Mouse (Mus musculus) liver, postnatal 0 days (tissue): ENCODE measurements around the gene Srpk2. TPM values are rescaled to one million over a fixed set of nuclear protein-coding genes. Genes with fewer than 3 reads are reported as not detected.
A peak's percentile ranks its signal among the peaks of the same experiment; 100 is the strongest.

Source experiments
- ATAC-seq: fragments of 200-750 bp; cut with Nextera tagmentation; 2 replicates; pipeline ENCODE4 v1.8.0; 2017; ENCODE audit warnings: mild to moderate bottlenecking, moderate library complexity
- DNase-seq: peaks from one replicate; pipeline ENCODE4 v3.0.0-alpha.2; 2016
- H3K27ac ChIP-seq: fragments of 300-500 bp; sonication (generic); 2 replicates; pipeline ENCODE4 v1.5.1; 2014; ENCODE audit warnings: antibody characterized with exemption, moderate library complexity, mild to moderate bottlenecking, low read depth
- H3K27me3 ChIP-seq: fragments of 300-500 bp; sonication (generic); 2 replicates; pipeline ENCODE4 v1.6.1; 2014; ENCODE audit warnings: low read length, control low read depth, mixed read lengths; ENCODE audit not compliant: insufficient read depth
- H3K36me3 ChIP-seq: fragments of 300-500 bp; sonication (generic); replicated peaks from 2 replicates; pipeline ENCODE4 v1.6.1; 2014; ENCODE audit warnings: mild to moderate bottlenecking, control low read depth, low read length, moderate library complexity, mixed read lengths; ENCODE audit not compliant: insufficient read depth
- H3K4me1 ChIP-seq: fragments of 300-500 bp; sonication (generic); 2 replicates; pipeline ENCODE4 v1.6.1; 2014; ENCODE audit warnings: antibody characterized with exemption, mild to moderate bottlenecking, control low read depth; ENCODE audit not compliant: insufficient read depth
- H3K4me2 ChIP-seq: fragments of 300-500 bp; sonication (generic); 2 replicates; pipeline ENCODE4 v1.6.1; 2014; ENCODE audit warnings: low read depth, mild to moderate bottlenecking, low read length, moderate library complexity, mixed read lengths
- H3K4me3 ChIP-seq: fragments of 300-500 bp; sonication (generic); 2 replicates; pipeline ENCODE4 v1.5.1; 2014; ENCODE audit warnings: low read depth, low read length
- H3K9ac ChIP-seq: fragments of 300-500 bp; sonication (generic); replicated peaks from 2 replicates; pipeline ENCODE4 v1.6.1; 2014; ENCODE audit warnings: mild to moderate bottlenecking, moderate library complexity
- H3K9me3 ChIP-seq: fragments of 300-500 bp; sonication (generic); 2 replicates; pipeline ENCODE4 v1.6.1; 2016; ENCODE audit warnings: mild to moderate bottlenecking, control low read depth, low read length, mixed read lengths
- CTCF ChIP-seq: sonication (generic); IDR thresholded peaks from 2 replicates; pipeline ENCODE4 v1.5.1; 2016; ENCODE audit warnings: antibody characterized with exemption, low read depth
- EP300 ChIP-seq: IDR thresholded peaks from 2 replicates; pipeline ENCODE4 v1.6.1; 2016; ENCODE audit warnings: antibody characterized with exemption, low read depth, mild to moderate bottlenecking
- WGBS: fragments of 180-500 bp; shearing (Covaris S2); extraction: QIAGEN DNeasy Blood & Tissue Kit; methylation state at CpG from one replicate; pipeline ENCODE4 v1.1.7; 2014; ENCODE audit not compliant: insufficient replicate concordance; 5-methylcytosine and 5-hydroxymethylcytosine counted together
- polyA plus RNA-seq: library from polyadenylated mRNA; unstranded; fragments of >200 nt; fragmentation: Nextera tagmentation; extraction: Ambion mirVana; gene quantifications from 2 replicates; pipeline ENCODE4 v1.2.1, GENCODE M21; 2015

Srpk2 gene
- polyA plus RNA-seq, 1 experiment from 2014 or later: 10.9 TPM

DNA sequence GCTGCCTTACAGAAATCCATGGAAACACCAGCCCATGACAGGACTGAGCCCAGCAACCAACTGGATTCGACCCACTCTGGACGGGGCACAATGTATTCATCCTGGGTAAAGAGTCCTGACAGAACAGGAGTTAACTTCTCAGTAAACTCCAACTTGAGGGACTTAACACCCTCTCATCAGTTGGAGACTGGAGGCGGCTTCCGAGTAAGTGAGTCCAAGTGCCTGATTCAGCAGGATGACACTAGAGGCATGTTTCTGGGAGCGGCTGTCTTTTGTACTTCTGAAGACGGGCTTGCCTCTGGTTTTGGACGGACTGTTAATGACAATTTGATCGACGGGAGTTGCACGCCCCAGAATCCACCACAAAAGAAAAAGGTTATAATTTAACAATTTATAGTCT, 186.5 kb downstream of the Srpk2 start:
- H3K36me3 ChIP-seq: peaks cover 88% of the 10 kb centered on the region

DNA sequence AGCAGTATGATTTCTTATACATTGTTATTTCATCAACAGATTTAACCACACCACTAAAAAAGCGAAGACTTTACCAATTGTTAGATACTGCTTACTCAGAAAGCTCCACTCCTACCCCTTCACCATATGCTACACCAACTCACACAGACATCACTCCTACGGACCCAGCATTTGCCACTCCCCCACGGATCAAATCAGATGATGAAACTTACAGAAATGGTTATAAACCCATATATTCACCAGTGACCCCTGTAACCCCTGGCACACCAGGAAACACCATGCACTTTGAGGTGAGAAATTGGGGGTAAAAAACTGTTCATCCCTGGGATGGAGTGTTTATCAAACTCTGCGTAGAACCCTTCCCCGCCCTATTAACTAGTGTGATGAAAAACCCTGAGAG, 187.5 kb downstream of the Srpk2 start:
- TF ChIP-seq CTCF (no peak), EP300 (no peak)
- Histone ChIP-seq H3K27ac (no peak overlapping the region), H3K4me2 (no peak overlapping the region), H3K9me3 (no peaks in the 10 kb centered on the region), H3K4me1 (no peaks in the 10 kb centered on the region), H3K27me3 (no peaks in the 10 kb centered on the region), H3K4me3 (no peak overlapping the region), H3K36me3 (peaks cover 88% of the 10 kb centered on the region), H3K9ac (no peak overlapping the region)
- ATAC-seq: no peak
- WGBS: 97% methylated on average over 5 of the region's 5 CpGs
- no peak for DNase-seq

More for the DNA sequence above, 186.5 kb downstream of the Srpk2 start:
- TF ChIP-seq CTCF (no peak), EP300 (no peak)
- DNase-seq (no peak), ATAC-seq (no peak)
- no peak overlapping the region for H3K4me3 ChIP-seq
- H3K4me2 ChIP-seq: no peak overlapping the region
- no peaks in the 10 kb centered on the region for H3K4me1 ChIP-seq
- no peak overlapping the region for H3K9ac ChIP-seq
- H3K27ac ChIP-seq: no peak overlapping the region
- 94% methylated on average over 10 of the region's 10 CpGs for WGBS
- no peaks in the 10 kb centered on the region for H3K27me3 ChIP-seq
- H3K9me3 ChIP-seq: no peaks in the 10 kb centered on the region

DNA sequence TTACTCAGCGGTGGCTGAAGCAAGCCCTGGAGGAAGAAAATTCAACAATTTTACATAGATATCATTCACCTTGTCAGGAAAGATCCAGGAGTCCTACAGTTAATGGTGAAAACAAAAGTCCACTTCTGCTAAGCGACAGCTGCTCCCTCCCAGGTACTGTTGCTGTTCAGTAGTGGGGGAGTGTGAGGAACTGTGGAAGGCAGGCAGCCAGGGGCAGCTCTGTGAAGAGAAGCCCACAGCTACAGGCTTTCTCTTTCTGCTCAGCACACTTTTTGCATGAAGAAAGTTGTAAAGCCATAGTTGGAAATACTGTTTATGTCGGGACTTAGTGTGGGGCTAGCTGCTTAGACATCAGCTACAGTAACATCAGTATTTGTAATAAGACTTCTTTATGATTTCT, 188.0 kb downstream of the Srpk2 start:
- Histone ChIP-seq H3K27ac (no peak overlapping the region), H3K4me1 (no peaks in the 10 kb centered on the region), H3K4me3 (no peak overlapping the region), H3K9ac (no peak overlapping the region), H3K4me2 (no peak overlapping the region), H3K27me3 (no peaks in the 10 kb centered on the region), H3K36me3 (peaks cover 87% of the 10 kb centered on the region), H3K9me3 (no peaks in the 10 kb centered on the region)
- ATAC-seq (no peak), DNase-seq (no peak)
- TF ChIP-seq EP300 (no peak), CTCF (no peak)
- WGBS: 91% methylated on average over 3 of the region's 3 CpGs

DNA sequence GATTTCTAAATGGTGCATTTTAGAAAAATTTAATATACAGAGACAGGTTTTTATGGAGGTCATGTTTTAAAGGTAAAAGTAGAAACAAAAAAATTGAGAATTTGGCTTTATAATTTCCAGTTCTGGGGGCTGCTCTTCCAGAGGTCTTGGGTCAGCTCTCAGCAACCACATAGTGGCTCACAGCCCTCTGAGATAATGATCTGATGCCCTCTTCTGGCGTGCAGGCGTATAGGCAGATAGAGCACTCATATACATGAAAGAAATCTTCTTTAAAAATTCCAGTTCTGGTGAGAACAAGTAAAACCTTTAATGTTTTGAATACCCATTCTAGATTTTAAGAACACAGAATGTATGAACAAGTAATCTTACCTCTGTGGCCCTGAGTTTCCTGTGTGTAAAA, 193.6 kb downstream of the Srpk2 start:
- H3K36me3 ChIP-seq: peaks cover 90% of the 10 kb centered on the region
- H3K9me3 ChIP-seq: no peaks in the 10 kb centered on the region
- WGBS: 27% methylated on average over 2 of the region's 2 CpGs
- no peaks in the 10 kb centered on the region for H3K27me3 ChIP-seq
- DNase-seq (no peak), ATAC-seq (no peak)
- H3K4me3 ChIP-seq: no peak overlapping the region
- TF ChIP-seq EP300 (no peak), CTCF (peak; percentile 68)
- H3K4me2 ChIP-seq: no peak overlapping the region
- no peaks in the 10 kb centered on the region for H3K4me1 ChIP-seq
- no peak overlapping the region for H3K9ac ChIP-seq
- no peak overlapping the region for H3K27ac ChIP-seq

DNA sequence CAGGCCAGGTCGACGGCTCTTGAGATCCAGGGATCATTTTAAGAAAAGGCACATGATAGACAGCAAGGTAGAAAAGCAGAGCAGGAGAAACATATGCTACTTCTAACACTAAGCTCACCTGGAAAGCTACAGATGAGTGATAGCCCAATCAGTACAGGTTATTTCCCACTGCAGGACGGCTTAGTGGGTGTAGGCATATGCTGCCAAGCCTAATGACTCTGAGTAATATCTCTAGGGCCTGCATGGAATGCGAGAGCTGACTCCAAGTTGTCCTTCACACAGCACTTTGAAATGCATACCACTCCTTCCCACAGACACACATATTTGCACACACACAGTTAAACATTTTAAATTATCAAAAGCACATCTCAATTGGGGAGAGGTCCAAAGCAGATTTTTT, 195.2 kb downstream of the Srpk2 start:
- no peak for ATAC-seq
- no peaks in the 10 kb centered on the region for H3K27me3 ChIP-seq
- H3K9ac ChIP-seq: no peak overlapping the region
- TF ChIP-seq CTCF: no peak
- no peak for TF ChIP-seq EP300
- peaks cover 93% of the 10 kb centered on the region for H3K36me3 ChIP-seq
- no peak overlapping the region for H3K4me2 ChIP-seq
- H3K4me3 ChIP-seq: no peak overlapping the region
- WGBS: 90% methylated on average over 4 of the region's 4 CpGs
- H3K4me1 ChIP-seq: no peaks in the 10 kb centered on the region
- no peak overlapping the region for H3K27ac ChIP-seq
- no peak for DNase-seq
- H3K9me3 ChIP-seq: no peaks in the 10 kb centered on the region

DNA sequence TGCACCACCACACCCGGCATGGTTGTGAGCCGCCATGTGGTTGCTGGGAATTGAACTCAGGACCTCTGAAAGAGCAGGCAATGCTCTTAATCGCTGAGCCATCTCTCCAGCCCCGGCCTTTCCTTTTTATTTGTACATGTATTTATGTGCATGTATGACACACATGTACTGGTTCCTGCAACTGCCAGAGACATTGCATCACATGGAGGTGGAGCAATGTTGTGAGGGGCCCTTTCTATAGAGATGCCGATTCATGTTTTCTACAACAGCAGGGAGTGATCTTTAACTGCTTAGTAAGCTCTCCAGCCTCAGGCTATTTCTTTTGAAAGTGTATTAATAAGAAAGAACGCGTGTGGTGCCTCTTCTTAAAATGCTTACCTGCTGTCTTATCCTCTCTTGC, 200.6 kb downstream of the Srpk2 start:
- Histone ChIP-seq H3K36me3 (peaks cover 84% of the 10 kb centered on the region), H3K27ac (no peak overlapping the region), H3K9me3 (no peaks in the 10 kb centered on the region), H3K4me1 (no peaks in the 10 kb centered on the region), H3K9ac (no peak overlapping the region), H3K4me2 (no peak overlapping the region), H3K27me3 (no peaks in the 10 kb centered on the region), H3K4me3 (no peak overlapping the region)
- ATAC-seq (no peak; the same call in 1 of the 2 replicates), DNase-seq (no peak)
- TF ChIP-seq EP300 (no peak), CTCF (no peak)
- WGBS: 83% methylated on average over 7 of the region's 7 CpGs
